Mouse (Mus musculus) bone marrow, adult 2 months (tissue): Measurements from ENCODE around the gene Fbxl17. TPM values are rescaled to one million over a fixed set of nuclear protein-coding genes. Genes with fewer than 3 reads are reported as not detected.

Experiments used
- H3K27ac ChIP-seq: fragments of 200-500 bp; 2 replicates; pipeline ENCODE4 v1.5.1; 2012; ENCODE audit warnings: low read depth, mild to moderate bottlenecking, control low read depth, inconsistent platforms, low read length; ENCODE audit not compliant: control insufficient read depth, poor library complexity, insufficient read depth
- H3K4me1 ChIP-seq: fragments of 200-500 bp; 2 replicates; pipeline ENCODE4 v1.6.1; 2011; ENCODE audit warnings: low read length; ENCODE audit not compliant: control insufficient read depth, insufficient read depth
- H3K4me3 ChIP-seq: fragments of 200-500 bp; replicated peaks from 2 replicates; pipeline ENCODE3; 2011; ENCODE audit warnings: mild to moderate bottlenecking, low read depth, low read length, control low read depth; ENCODE audit not compliant: control insufficient read depth
- CTCF ChIP-seq: fragments of 200-500 bp; IDR thresholded peaks from 2 replicates; pipeline ENCODE4 v1.5.1; 2011; ENCODE audit warnings: low read length, control low read depth; ENCODE audit not compliant: control insufficient read depth, insufficient read depth
- POLR2A ChIP-seq: fragments of 200-500 bp; IDR thresholded peaks from 2 replicates; pipeline ENCODE4 v1.6.1; 2011; ENCODE audit warnings: low read depth, mild to moderate bottlenecking, control low read depth, low read length, borderline replicate concordance; ENCODE audit not compliant: control insufficient read depth
- WGBS: fragments of 180-500 bp; shearing (Covaris S2); methylation state at CpG from one replicate; pipeline ENCODE4 v1.1.7; 2018; 5-methylcytosine and 5-hydroxymethylcytosine counted together
- polyA plus RNA-seq: library from polyadenylated mRNA; stranded (reverse); fragments of >200 nt; gene quantifications from 2 replicates; pipeline ENCODE4 v1.2.4, GENCODE M21; 2011; ENCODE audit warnings: low replicate concordance; ENCODE audit not compliant: missing spikeins, insufficient read depth, insufficient read length

The Fbxl17 gene
- polyA plus RNA-seq, 1 experiment = 10.7 TPM

- WGBS = 81% methylated on average over 5 of the region's 5 CpGs
- Histone ChIP-seq H3K27ac (no peak overlapping the region), H3K4me3 (no peak overlapping the region), H3K4me1 (no peaks in the 10 kb centered on the region)
- TF ChIP-seq POLR2A = no peak
- no peak for TF ChIP-seq CTCF
These were observed 327.8 kb downstream of the Fbxl17 start for GRCm38 (mm10) chr17:63171890-63172491.

- TF ChIP-seq CTCF (no peak), POLR2A (no peak)
- no peak overlapping the region for H3K27ac ChIP-seq
- no peaks in the 10 kb centered on the region for H3K4me1 ChIP-seq
- no peak overlapping the region for H3K4me3 ChIP-seq
- 74% methylated on average over 5 of the region's 5 CpGs for WGBS
These were observed 328.6 kb downstream of the Fbxl17 start for GRCm38 (mm10) chr17:63171264-63171663.

GRCm38 (mm10) chr17:63168019-63168788 lies 331.6 kb downstream of the Fbxl17 start:
- no peak for TF ChIP-seq POLR2A
- no peak for TF ChIP-seq CTCF
- 73% methylated on average over 5 of the region's 5 CpGs for WGBS
- Histone ChIP-seq H3K4me3 (no peak overlapping the region), H3K27ac (no peak overlapping the region), H3K4me1 (no peaks in the 10 kb centered on the region)

- TF ChIP-seq POLR2A (no peak), CTCF (no peak)
- Histone ChIP-seq H3K4me1 (no peaks in the 10 kb centered on the region), H3K27ac (no peak overlapping the region), H3K4me3 (no peak overlapping the region)
- WGBS = 85% methylated on average over 3 of the region's 3 CpGs
These were observed 332.6 kb downstream of the Fbxl17 start for GRCm38 (mm10) chr17:63167248-63167647.

GRCm38 (mm10) chr17:63166692-63167091 lies 333.1 kb downstream of the Fbxl17 start:
- TF ChIP-seq POLR2A (no peak), CTCF (no peak)
- WGBS = 92% methylated on average over 3 of the region's 3 CpGs
- H3K4me1 ChIP-seq = no peaks in the 10 kb centered on the region
- H3K27ac ChIP-seq = no peak overlapping the region
- no peak overlapping the region for H3K4me3 ChIP-seq

GRCm38 (mm10) chr17:63165847-63166246 lies 334.0 kb downstream of the Fbxl17 start:
- WGBS = 88% methylated on average over 13 of the region's 13 CpGs
- Histone ChIP-seq H3K4me3 (no peak overlapping the region), H3K27ac (no peak overlapping the region), H3K4me1 (no peaks in the 10 kb centered on the region)
- TF ChIP-seq POLR2A (no peak), CTCF (no peak)

GRCm38 (mm10) chr17:63164289-63164688 lies 335.5 kb downstream of the Fbxl17 start:
- H3K4me1 ChIP-seq = no peaks in the 10 kb centered on the region
- H3K27ac ChIP-seq = no peak overlapping the region
- no peak overlapping the region for H3K4me3 ChIP-seq
- 72% methylated on average over 1 of the region's 1 CpGs for WGBS
- TF ChIP-seq POLR2A (no peak), CTCF (no peak)

GRCm38 (mm10) chr17:63161953-63162352 lies 337.9 kb downstream of the Fbxl17 start:
- H3K4me1 ChIP-seq = no peaks in the 10 kb centered on the region
- H3K4me3 ChIP-seq = no peak overlapping the region
- no peak for TF ChIP-seq CTCF
- WGBS = 91% methylated on average over 5 of the region's 5 CpGs
- H3K27ac ChIP-seq = no peak overlapping the region
